Comparison of ENCODE assay signal across 8 mouse cellular contexts in genomic region chr19:55316109-55316714, GRCm38 (mm10). TPM values are rescaled to one million over a fixed set of nuclear protein-coding genes. Genes with fewer than 3 reads are reported as not detected.
A peak's percentile ranks its signal among the peaks of the same experiment; 100 is the strongest.
DNase-seq lines count a peak whose midpoint lies in the region; ATAC-seq lines count a peak whose summit lies in the region.

Gene Vti1a (plus strand): TSS chr19:55316295.

- peaks cover 12% of the 10 kb centered on the region for H3K36me3 ChIP-seq in forebrain, embryonic 14.5 days (ENCODE audit: control insufficient read depth, insufficient read depth, low read length)
- peaks cover 9% of the 10 kb centered on the region for H3K36me3 ChIP-seq in neural tube, embryonic 15.5 days

- H3K9ac ChIP-seq in forebrain, embryonic 14.5 days (ENCODE audit: low read length) = peak within 1 kb of the TSS; percentile 82
- peak within 1 kb of the TSS; percentile 86 for H3K9ac ChIP-seq in neural tube, embryonic 15.5 days (replicated peaks)

- H3K4me2 ChIP-seq in forebrain, embryonic 14.5 days (ENCODE audit: low read length) = peak within 1 kb of the TSS; percentile 83
- peak within 1 kb of the TSS; percentile 90 for H3K4me2 ChIP-seq in neural tube, embryonic 15.5 days

- intact Hi-C loops in heart, postnatal 14 days (cut with DNase I) = loop anchor here (5.0 kb wide), 1 partner anchor 219 kb away; no protein-coding TSS in a partner anchor

- DNase-seq in ES-CJ7 (ENCODE audit: low read depth, low spot score) = peak; percentile 92
- DNase-seq in cerebellum, adult 11 months = peak; percentile 87
- DNase-seq in forebrain, embryonic 14.5 days (ENCODE audit: low spot score) = peak; percentile 94
- peak; percentile 89 to 92 for DNase-seq in heart, postnatal 14 days
- peak; percentile 89 for DNase-seq in layer of hippocampus, adult 11-12 months (ENCODE audit: low spot score)
- DNase-seq in lung, adult 18-20 months = peak; percentile 85 to 88
- peak; percentile 90 for DNase-seq in testis, postnatal 14 days (ENCODE audit: low spot score)

- no peaks in the 10 kb centered on the region for H3K9me3 ChIP-seq in forebrain, embryonic 14.5 days (replicated peaks; ENCODE audit: control insufficient read depth, low read length)
- H3K9me3 ChIP-seq in neural tube, embryonic 15.5 days (replicated peaks) = no peaks in the 10 kb centered on the region

- ATAC-seq in forebrain, embryonic 14.5 days = peak; percentile 96
- peak; percentile 94 for ATAC-seq in neural tube, embryonic 15.5 days (ENCODE audit: low FRiP score)

- H3K27me3 ChIP-seq in forebrain, embryonic 14.5 days (replicated peaks; ENCODE audit: control insufficient read depth, insufficient read depth, low read length) = no peaks in the 10 kb centered on the region
- no peaks in the 10 kb centered on the region for H3K27me3 ChIP-seq in neural tube, embryonic 15.5 days (replicated peaks)

- peaks cover 10% of the 10 kb centered on the region for H3K4me1 ChIP-seq in forebrain, embryonic 14.5 days (ENCODE audit: control insufficient read depth, insufficient read depth, low read length)
- peaks cover 46% of the 10 kb centered on the region for H3K4me1 ChIP-seq in neural tube, embryonic 15.5 days

- H3K4me3 ChIP-seq in forebrain, embryonic 14.5 days (ENCODE audit: low read depth, low read length) = peak within 1 kb of the TSS; percentile 81
- peak within 1 kb of the TSS; percentile 84 for H3K4me3 ChIP-seq in neural tube, embryonic 15.5 days (replicated peaks)

- WGBS in forebrain, embryonic 14.5 days = 1% methylated on average over 48 of the region's 48 CpGs
- under 1% methylated on average over 48 of the region's 48 CpGs for WGBS in neural tube, embryonic 15.5 days

- H3K27ac ChIP-seq in forebrain, embryonic 14.5 days (ENCODE audit: low read depth, low read length) = peak within 1 kb of the TSS; percentile 56
- H3K27ac ChIP-seq in neural tube, embryonic 15.5 days (replicated peaks) = peak within 1 kb of the TSS; percentile 83

RNA-seq across cellular contexts. Expression of gene Vti1a, which starts in this region (rescaled TPM):
- polyA plus RNA-seq in forebrain, embryonic 14.5 days (2014; fragmentation: Nextera tagmentation; extraction: Ambion mirVana) = 22.8 and 26.9 TPM in 2 replicates
- total RNA-seq in heart, postnatal 14 days (2021) = 10 to 100 TPM; 16.0 to 16.7 TPM
- polyA plus RNA-seq in neural tube, embryonic 15.5 days (2015; fragmentation: Nextera tagmentation; extraction: Ambion mirVana) = 33.7 and 34.5 TPM in 2 replicates

Comparison
In these comparisons a context has a peak if more than half of its experiments do, and no peak if none do; other contexts are left out.
1. Peak in every context shown above with its lines: DNase-seq, ATAC-seq, H3K4me3 ChIP-seq and H3K27ac ChIP-seq.